Mouse (Mus musculus): ENCODE results near the gene Zscan21. TPM values are rescaled to one million over a fixed set of nuclear protein-coding genes. Genes with fewer than 3 reads are reported as not detected.

Zscan21 gene
- 33.9 TPM in 2 replicates for polyA plus RNA-seq (2014; fragmentation: Nextera tagmentation; extraction: Ambion mirVana)

DNA sequence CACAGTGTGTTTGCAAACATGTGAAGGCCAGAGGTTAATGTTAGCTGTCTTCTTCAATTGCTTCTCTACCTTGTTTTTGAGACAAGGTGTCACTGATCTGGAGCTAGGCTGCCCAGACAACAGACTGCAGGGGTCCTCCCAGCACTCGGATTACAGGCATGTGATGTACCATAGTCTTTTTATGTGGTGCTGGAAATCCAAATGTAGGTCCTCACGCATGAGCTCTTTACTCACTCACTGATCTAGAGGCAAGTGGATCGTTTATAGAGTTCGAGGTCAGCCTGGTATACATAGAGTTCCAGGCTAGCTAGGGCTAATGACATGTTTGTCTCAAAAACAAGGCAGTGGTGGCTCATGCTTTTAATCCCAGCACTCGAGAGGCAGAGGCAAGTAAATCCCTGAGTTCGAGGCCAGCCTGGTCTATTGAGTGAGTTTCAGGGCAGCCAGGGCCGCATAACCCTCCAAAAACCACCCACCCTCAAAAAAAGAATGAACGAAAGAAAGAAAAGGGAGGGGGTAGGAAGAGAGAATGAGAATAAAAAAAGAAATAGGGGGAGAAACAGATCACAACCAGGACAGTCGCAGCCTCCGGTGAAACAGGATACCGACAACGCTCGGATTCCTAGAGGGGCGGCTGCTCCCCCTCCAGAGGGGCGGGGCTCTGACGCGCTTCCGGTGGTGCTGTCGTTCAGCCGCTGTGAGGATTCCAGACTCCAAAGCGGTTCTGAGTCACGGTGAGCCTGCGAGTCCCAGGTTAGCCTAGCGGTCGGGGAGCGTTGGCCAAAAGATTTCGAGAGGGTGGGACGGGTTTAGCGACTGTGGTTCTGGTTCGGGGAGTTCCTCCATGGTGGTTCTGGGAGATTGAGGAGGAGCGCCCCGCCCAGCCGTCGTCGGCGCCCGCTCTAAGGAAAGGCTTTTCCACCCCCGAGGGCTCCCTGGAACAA, at the start of gene Zscan21:
Gene Zscan21, plus strand, starts transcription at position 649 of the 944 bp plus-strand sequence.
- ATAC-seq (replicated peaks; ENCODE audit: low FRiP score) = peak; percentile 94
- peak within 1 kb of the TSS; percentile 84 for H3K27ac ChIP-seq (ENCODE audit: low read depth, low read length)

DNA sequence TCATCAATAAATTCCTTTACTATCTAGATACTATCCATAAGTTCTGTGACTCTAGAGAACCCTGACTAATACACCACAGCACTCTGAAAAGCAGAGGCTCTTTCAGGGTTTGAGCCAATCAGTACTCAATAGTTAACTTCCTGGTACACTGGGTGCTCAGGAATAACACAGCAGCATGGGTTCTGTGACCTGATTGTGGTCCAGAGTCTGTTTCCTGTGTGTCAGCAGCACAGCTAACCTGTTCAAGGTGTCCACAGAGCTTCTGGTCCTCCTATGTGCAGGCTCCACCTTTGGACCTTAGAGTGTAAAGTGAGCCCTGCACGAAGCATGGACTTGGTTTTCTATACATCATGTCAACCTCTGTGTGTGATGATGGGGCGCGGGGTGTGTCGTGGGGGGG, 42.9 kb upstream of the Zscan21 start:
- WGBS = 84% methylated on average over 4 of the region's 4 CpGs

More for the DNA sequence above, at the start of gene Zscan21:
- peak; percentile 91 for DNase-seq (ENCODE audit: low spot score)
- Histone ChIP-seq H3K27me3 (replicated peaks; ENCODE audit: control insufficient read depth, insufficient read depth, low read length) (no peaks in the 10 kb centered on the region), H3K9me3 (ENCODE audit: control insufficient read depth, low read length) (no peaks in the 10 kb centered on the region), H3K4me3 (ENCODE audit: low read depth, low read length) (peak within 1 kb of the TSS; percentile 81), H3K4me2 (peak within 1 kb of the TSS; percentile 76), H3K9ac (ENCODE audit: low read depth, low read length) (peak within 1 kb of the TSS; percentile 76), H3K4me1 (replicated peaks; ENCODE audit: control insufficient read depth, insufficient read depth, low read length) (peaks cover 11% of the 10 kb centered on the region), H3K36me3 (ENCODE audit: control insufficient read depth, insufficient read depth, low read length) (peaks cover 2% of the 10 kb centered on the region; the same call in 1 of the 2 replicates)
- 7% methylated on average over 38 of the region's 38 CpGs for WGBS

GRCm38 (mm10) chr5:138075684-138076083, 41.0 kb upstream of the Zscan21 start:
- ATAC-seq (replicated peaks; ENCODE audit: low FRiP score) (no peak), DNase-seq (ENCODE audit: low spot score) (no peak)
- Histone ChIP-seq H3K27ac (ENCODE audit: low read depth, low read length) (no peak overlapping the region), H3K4me1 (replicated peaks; ENCODE audit: control insufficient read depth, insufficient read depth, low read length) (no peaks in the 10 kb centered on the region), H3K4me3 (ENCODE audit: low read depth, low read length) (no peak overlapping the region), H3K4me2 (no peak overlapping the region), H3K36me3 (ENCODE audit: control insufficient read depth, insufficient read depth, low read length) (no peaks in the 10 kb centered on the region), H3K9me3 (ENCODE audit: control insufficient read depth, low read length) (no peaks in the 10 kb centered on the region), H3K27me3 (replicated peaks; ENCODE audit: control insufficient read depth, insufficient read depth, low read length) (no peaks in the 10 kb centered on the region), H3K9ac (ENCODE audit: low read depth, low read length) (no peak overlapping the region)
- WGBS = 69% methylated on average over 3 of the region's 3 CpGs

More for the DNA sequence above, 42.9 kb upstream of the Zscan21 start:
- Histone ChIP-seq H3K9ac (ENCODE audit: low read depth, low read length) (no peak overlapping the region), H3K36me3 (ENCODE audit: control insufficient read depth, insufficient read depth, low read length) (no peaks in the 10 kb centered on the region), H3K9me3 (ENCODE audit: control insufficient read depth, low read length) (no peaks in the 10 kb centered on the region), H3K27ac (ENCODE audit: low read depth, low read length) (no peak overlapping the region), H3K4me3 (ENCODE audit: low read depth, low read length) (no peak overlapping the region), H3K4me2 (no peak overlapping the region), H3K27me3 (replicated peaks; ENCODE audit: control insufficient read depth, insufficient read depth, low read length) (no peaks in the 10 kb centered on the region), H3K4me1 (replicated peaks; ENCODE audit: control insufficient read depth, insufficient read depth, low read length) (no peaks in the 10 kb centered on the region)
- DNase-seq (ENCODE audit: low spot score) (no peak), ATAC-seq (replicated peaks; ENCODE audit: low FRiP score) (no peak)

DNA sequence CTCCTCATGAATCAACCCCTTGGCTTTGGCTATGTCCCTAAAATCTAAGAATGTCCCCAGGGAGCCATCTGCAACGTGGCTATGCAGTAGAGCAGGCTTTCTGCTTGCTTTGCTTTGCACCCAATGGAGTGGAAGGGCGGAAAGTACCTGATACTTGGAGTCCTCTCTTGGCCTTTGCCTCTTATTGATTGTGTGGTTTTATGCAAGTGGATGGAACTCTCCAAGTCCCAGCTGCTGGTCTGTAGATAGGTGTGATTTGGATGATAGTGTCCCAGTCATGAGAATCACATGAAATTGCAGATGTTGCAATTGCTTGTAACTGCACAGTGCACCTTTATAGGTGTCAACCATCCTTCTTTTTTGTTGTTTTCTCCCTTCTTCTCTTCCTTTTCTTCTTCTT, 40.6 kb upstream of the Zscan21 start:
- Histone ChIP-seq H3K4me3 (ENCODE audit: low read depth, low read length) (no peak overlapping the region), H3K9ac (ENCODE audit: low read depth, low read length) (no peak overlapping the region), H3K27ac (ENCODE audit: low read depth, low read length) (no peak overlapping the region), H3K27me3 (replicated peaks; ENCODE audit: control insufficient read depth, insufficient read depth, low read length) (no peaks in the 10 kb centered on the region), H3K4me2 (no peak overlapping the region), H3K9me3 (ENCODE audit: control insufficient read depth, low read length) (no peaks in the 10 kb centered on the region), H3K4me1 (replicated peaks; ENCODE audit: control insufficient read depth, insufficient read depth, low read length) (no peaks in the 10 kb centered on the region), H3K36me3 (ENCODE audit: control insufficient read depth, insufficient read depth, low read length) (no peaks in the 10 kb centered on the region)
- WGBS = 49% methylated on average over 2 of the region's 2 CpGs
- no peak for DNase-seq (ENCODE audit: low spot score)
- ATAC-seq (replicated peaks; ENCODE audit: low FRiP score) = no peak

DNA sequence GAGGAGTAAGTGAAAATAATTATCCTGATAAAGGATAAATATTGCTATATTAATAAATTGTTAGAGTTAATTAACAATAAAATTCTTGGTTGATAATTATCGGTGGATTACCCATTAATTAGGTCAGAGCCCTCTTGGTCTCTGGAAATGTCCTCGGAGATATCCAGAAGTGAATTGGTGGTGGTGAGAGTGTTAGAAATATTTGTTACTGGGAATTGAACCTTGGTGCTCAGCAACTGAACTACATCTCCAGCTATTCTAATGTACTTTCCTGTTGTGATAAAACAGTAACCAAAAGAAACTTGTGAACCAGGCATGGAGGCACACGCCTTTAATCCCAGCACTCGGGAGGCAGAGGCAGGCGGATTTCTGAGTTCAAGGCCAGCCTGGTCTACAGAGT, 36.2 kb upstream of the Zscan21 start:
- no peak overlapping the region for H3K4me3 ChIP-seq (ENCODE audit: low read depth, low read length)
- no peak overlapping the region for H3K4me2 ChIP-seq
- DNase-seq (ENCODE audit: low spot score) (no peak), ATAC-seq (replicated peaks; ENCODE audit: low FRiP score) (no peak)
- no peak overlapping the region for H3K9ac ChIP-seq (ENCODE audit: low read depth, low read length)
- WGBS = 89% methylated on average over 5 of the region's 5 CpGs
- no peaks in the 10 kb centered on the region for H3K36me3 ChIP-seq (ENCODE audit: control insufficient read depth, insufficient read depth, low read length)
- H3K27ac ChIP-seq (ENCODE audit: low read depth, low read length) = no peak overlapping the region
- no peaks in the 10 kb centered on the region for H3K27me3 ChIP-seq (replicated peaks; ENCODE audit: control insufficient read depth, insufficient read depth, low read length)
- no peaks in the 10 kb centered on the region for H3K9me3 ChIP-seq (ENCODE audit: control insufficient read depth, low read length)
- 0 out of 2 replicates have a peak, but pooled peaks cover 4% of the 10 kb centered on the region for H3K4me1 ChIP-seq (replicated peaks; ENCODE audit: control insufficient read depth, insufficient read depth, low read length)

DNA sequence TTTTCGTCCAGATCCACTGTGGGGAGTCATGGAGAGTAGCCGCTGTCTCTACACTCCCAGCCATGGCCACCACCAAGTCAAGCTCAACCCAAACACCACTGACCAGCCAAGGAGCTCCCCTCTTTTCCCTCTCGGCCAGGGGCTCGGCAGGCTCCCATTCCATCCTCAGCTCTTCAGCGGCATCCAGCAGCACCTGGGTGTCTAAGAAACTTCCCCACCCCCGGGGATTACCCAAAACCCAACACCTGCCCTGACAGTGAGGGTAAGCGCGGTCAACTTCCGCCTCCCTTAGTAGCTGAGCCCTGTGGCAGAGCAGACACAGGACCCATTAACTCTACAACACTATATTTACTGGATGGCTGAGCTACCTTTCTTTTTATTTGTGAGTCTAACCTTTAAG, 35.3 kb upstream of the Zscan21 start:
- H3K4me1 ChIP-seq (replicated peaks; ENCODE audit: control insufficient read depth, insufficient read depth, low read length) = peaks cover 4% of the 10 kb centered on the region; the same call in 1 of the 2 replicates
- no peaks in the 10 kb centered on the region for H3K36me3 ChIP-seq (ENCODE audit: control insufficient read depth, insufficient read depth, low read length)
- H3K9ac ChIP-seq (ENCODE audit: low read depth, low read length) = no peak overlapping the region
- 77% methylated on average over 9 of the region's 9 CpGs for WGBS
- DNase-seq (ENCODE audit: low spot score) (no peak), ATAC-seq (replicated peaks; ENCODE audit: low FRiP score) (no peak)
- no peaks in the 10 kb centered on the region for H3K9me3 ChIP-seq (ENCODE audit: control insufficient read depth, low read length)
- no peaks in the 10 kb centered on the region for H3K27me3 ChIP-seq (replicated peaks; ENCODE audit: control insufficient read depth, insufficient read depth, low read length)
- H3K4me3 ChIP-seq (ENCODE audit: low read depth, low read length) = no peak overlapping the region
- no peak overlapping the region for H3K4me2 ChIP-seq
- no peak overlapping the region for H3K27ac ChIP-seq (ENCODE audit: low read depth, low read length)

- 59% methylated on average over 2 of the region's 2 CpGs for WGBS
- H3K4me2 ChIP-seq = no peak overlapping the region
Measured at GRCm38 (mm10) chr5:138083318-138083900, 33.3 kb upstream of the Zscan21 start.

DNA sequence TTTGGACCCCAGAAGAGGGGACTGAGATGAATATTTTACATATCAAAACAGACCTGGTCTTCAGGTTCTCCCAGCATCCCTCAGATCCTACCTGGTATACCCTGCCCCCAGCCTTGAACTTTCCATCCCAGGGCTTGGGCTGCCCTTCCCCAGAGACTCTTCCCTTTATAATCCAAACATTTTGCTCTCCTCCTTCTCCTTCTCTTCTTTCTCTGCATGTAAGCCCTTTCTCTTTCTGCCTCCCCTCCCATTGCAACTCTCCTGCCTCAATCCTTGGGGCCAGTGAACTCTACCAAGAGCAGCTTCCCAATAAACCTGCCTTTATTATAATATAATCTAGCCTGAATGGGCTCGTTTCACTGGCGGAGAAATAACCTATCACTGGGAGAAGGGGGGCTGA, 32.8 kb upstream of the Zscan21 start:
- ATAC-seq (replicated peaks; ENCODE audit: low FRiP score) (no peak), DNase-seq (ENCODE audit: low spot score) (no peak)
- no peak overlapping the region for H3K9ac ChIP-seq (ENCODE audit: low read depth, low read length)
- H3K9me3 ChIP-seq (ENCODE audit: control insufficient read depth, low read length) = no peaks in the 10 kb centered on the region
- 94% methylated on average over 2 of the region's 2 CpGs for WGBS
- no peaks in the 10 kb centered on the region; the same call in 1 of the 2 replicates for H3K36me3 ChIP-seq (ENCODE audit: control insufficient read depth, insufficient read depth, low read length)
- peaks cover 4% of the 10 kb centered on the region; the same call in 1 of the 2 replicates for H3K4me1 ChIP-seq (replicated peaks; ENCODE audit: control insufficient read depth, insufficient read depth, low read length)
- H3K27me3 ChIP-seq (replicated peaks; ENCODE audit: control insufficient read depth, insufficient read depth, low read length) = no peaks in the 10 kb centered on the region
- peak overlapping the region; percentile 46; the same call in 1 of the 2 replicates for H3K27ac ChIP-seq (ENCODE audit: low read depth, low read length)
- H3K4me3 ChIP-seq (ENCODE audit: low read depth, low read length) = no peak overlapping the region
- H3K4me2 ChIP-seq = peak overlapping the region; percentile 87

More at GRCm38 (mm10) chr5:138083318-138083900, 33.3 kb upstream of the Zscan21 start:
- no peaks in the 10 kb centered on the region; the same call in 1 of the 2 replicates for H3K36me3 ChIP-seq (ENCODE audit: control insufficient read depth, insufficient read depth, low read length)
- H3K4me3 ChIP-seq (ENCODE audit: low read depth, low read length) = no peak overlapping the region
- ATAC-seq (replicated peaks; ENCODE audit: low FRiP score) = no peak
- no peak overlapping the region for H3K27ac ChIP-seq (ENCODE audit: low read depth, low read length)
- no peak overlapping the region for H3K9ac ChIP-seq (ENCODE audit: low read depth, low read length)
- no peak for DNase-seq (ENCODE audit: low spot score)
- peaks cover 4% of the 10 kb centered on the region; the same call in 1 of the 2 replicates for H3K4me1 ChIP-seq (replicated peaks; ENCODE audit: control insufficient read depth, insufficient read depth, low read length)
- no peaks in the 10 kb centered on the region for H3K9me3 ChIP-seq (ENCODE audit: control insufficient read depth, low read length)
- no peaks in the 10 kb centered on the region for H3K27me3 ChIP-seq (replicated peaks; ENCODE audit: control insufficient read depth, insufficient read depth, low read length)

Data from liver, embryonic 11.5 days (tissue).